ENCODE assay signal across 10 mouse cellular contexts in genomic region chr8:84765629-84766028, GRCm38 (mm10). TPM values are rescaled to one million over a fixed set of nuclear protein-coding genes. Genes with fewer than 3 reads are reported as not detected.
DNase-seq lines count a peak whose midpoint lies in the region; ATAC-seq and TF ChIP-seq lines count a peak whose summit lies in the region.
"Had no signal": no experiment of that assay in that cellular context is flagged by ENCODE, and none has a peak within 500 bp of the region (broad histone marks: within the 10 kb centered on the region; RNA-seq: fewer than 3 reads in every experiment).

No protein-coding gene starts in this region.

- no peak overlapping the region for H3K4me2 ChIP-seq in liver, embryonic 12.5 days
- peak overlapping the region; percentile 31; the same call in 1 of the 2 replicates for H3K4me2 ChIP-seq in forebrain, embryonic 11.5 days (ENCODE audit: low read depth, low read length, severe bottlenecking)
- H3K4me2 ChIP-seq in hindbrain, embryonic 14.5 days (replicated peaks) = peak overlapping the region; percentile 29
- peak overlapping the region; percentile 42 for H3K4me2 ChIP-seq in neural tube, embryonic 15.5 days

- no peak overlapping the region for H3K9ac ChIP-seq in liver, adult 2 months (ENCODE audit: low read depth, low read length)
- no peak overlapping the region for H3K9ac ChIP-seq in liver, embryonic 12.5 days
- H3K9ac ChIP-seq in forebrain, embryonic 11.5 days (ENCODE audit: low read length) = peak overlapping the region; percentile 13; the same call in 1 of the 2 replicates
- H3K9ac ChIP-seq in hindbrain, embryonic 14.5 days = peak overlapping the region; percentile 28; the same call in 1 of the 2 replicates
- peak overlapping the region; percentile 21; the same call in 1 of the 2 replicates for H3K9ac ChIP-seq in neural tube, embryonic 15.5 days (replicated peaks)
- H3K9ac ChIP-seq: liver, embryonic 14.5 days had no signal

- no peaks in the 10 kb centered on the region for H3K27me3 ChIP-seq in liver, adult 2 months (ENCODE audit: control insufficient read depth, insufficient read depth, low read length)
- H3K27me3 ChIP-seq in liver, embryonic 12.5 days (replicated peaks) = peaks cover 97% of the 10 kb centered on the region
- peaks cover 48% of the 10 kb centered on the region for H3K27me3 ChIP-seq in forebrain, embryonic 11.5 days (ENCODE audit: control insufficient read depth, insufficient read depth, low read length)
- peaks cover 69% of the 10 kb centered on the region for H3K27me3 ChIP-seq in hindbrain, embryonic 14.5 days (ENCODE audit: control insufficient read depth, insufficient read depth, low read length)
- peaks cover 62% of the 10 kb centered on the region for H3K27me3 ChIP-seq in neural tube, embryonic 15.5 days (replicated peaks)

- H3K27ac ChIP-seq in liver, adult 2 months (replicated peaks; ENCODE audit: insufficient read depth, low read depth, low read length) = peak overlapping the region; percentile 26
- H3K27ac ChIP-seq in liver, embryonic 12.5 days = no peak overlapping the region
- H3K27ac ChIP-seq in forebrain, embryonic 11.5 days (ENCODE audit: low read depth, low read length) = no peak overlapping the region; the same call in 1 of the 2 replicates
- peak overlapping the region; percentile 18; the same call in 1 of the 2 replicates for H3K27ac ChIP-seq in hindbrain, embryonic 14.5 days
- peak overlapping the region; percentile 60 for H3K27ac ChIP-seq in neural tube, embryonic 15.5 days (replicated peaks)
- H3K27ac ChIP-seq: liver, embryonic 14.5 days had no signal

- TF ChIP-seq POLR2A in liver, adult 2 months (IDR thresholded peaks at IDR 0.05; ENCODE audit: extremely low read depth, insufficient read depth, low read length) = no peak

- H3K9me3 ChIP-seq in liver, embryonic 12.5 days (replicated peaks) = no peaks in the 10 kb centered on the region
- H3K9me3 ChIP-seq in forebrain, embryonic 11.5 days (ENCODE audit: control insufficient read depth, low read length) = no peaks in the 10 kb centered on the region
- H3K9me3 ChIP-seq in hindbrain, embryonic 14.5 days (ENCODE audit: control insufficient read depth, low read length) = no peaks in the 10 kb centered on the region
- H3K9me3 ChIP-seq in neural tube, embryonic 15.5 days (replicated peaks) = no peaks in the 10 kb centered on the region

- 36% methylated on average over 10 of the region's 10 CpGs for WGBS in liver, adult 2 months
- 59% methylated on average over 10 of the region's 10 CpGs for WGBS in liver, embryonic 12.5 days (ENCODE audit: insufficient replicate concordance)
- WGBS in forebrain, embryonic 11.5 days = 11% methylated on average over 10 of the region's 10 CpGs
- WGBS in hindbrain, embryonic 14.5 days = 7% methylated on average over 10 of the region's 10 CpGs
- 13% methylated on average over 10 of the region's 10 CpGs for WGBS in neural tube, embryonic 15.5 days

- H3K36me3 ChIP-seq in liver, adult 2 months (ENCODE audit: control insufficient read depth, insufficient read depth, low read length) = no peaks in the 10 kb centered on the region
- H3K36me3 ChIP-seq in liver, embryonic 12.5 days = no peaks in the 10 kb centered on the region
- H3K36me3 ChIP-seq in forebrain, embryonic 11.5 days (ENCODE audit: control insufficient read depth, insufficient read depth, low read length) = no peaks in the 10 kb centered on the region
- no peaks in the 10 kb centered on the region for H3K36me3 ChIP-seq in hindbrain, embryonic 14.5 days (replicated peaks; ENCODE audit: control insufficient read depth, insufficient read depth)
- H3K36me3 ChIP-seq in neural tube, embryonic 15.5 days = no peaks in the 10 kb centered on the region

- peaks cover 43% of the 10 kb centered on the region for H3K79me2 ChIP-seq in liver, adult 2 months (ENCODE audit: control insufficient read depth, insufficient read depth, low read length)

- peaks cover 23% of the 10 kb centered on the region for H3K4me1 ChIP-seq in liver, adult 2 months (ENCODE audit: control insufficient read depth, insufficient read depth, low read length)
- no peaks in the 10 kb centered on the region; the same call in 1 of the 2 replicates for H3K4me1 ChIP-seq in liver, embryonic 12.5 days
- H3K4me1 ChIP-seq in forebrain, embryonic 11.5 days (replicated peaks; ENCODE audit: control insufficient read depth, insufficient read depth, low read length) = peaks cover 18% of the 10 kb centered on the region
- H3K4me1 ChIP-seq in hindbrain, embryonic 14.5 days (replicated peaks; ENCODE audit: control insufficient read depth, insufficient read depth, low read length) = peaks cover 30% of the 10 kb centered on the region
- H3K4me1 ChIP-seq in neural tube, embryonic 15.5 days = peaks cover 53% of the 10 kb centered on the region

- no peak overlapping the region for H3K4me3 ChIP-seq in liver, adult 2 months (ENCODE audit: insufficient read depth, low read depth, low read length)
- no peak overlapping the region for H3K4me3 ChIP-seq in liver, embryonic 12.5 days
- no peak overlapping the region for H3K4me3 ChIP-seq in forebrain, embryonic 11.5 days (ENCODE audit: low read depth, low read length)
- no peak overlapping the region for H3K4me3 ChIP-seq in hindbrain, embryonic 14.5 days (replicated peaks; ENCODE audit: low read length)
- H3K4me3 ChIP-seq in neural tube, embryonic 15.5 days (replicated peaks) = no peak overlapping the region

- no peak for TF ChIP-seq CTCF in liver, adult 2 months (IDR thresholded peaks at IDR 0.05; ENCODE audit: low read depth, low read length)

- ATAC-seq in liver, embryonic 12.5 days = no peak
- no peak for ATAC-seq in forebrain, embryonic 11.5 days (replicated peaks; ENCODE audit: low FRiP score)
- no peak for ATAC-seq in hindbrain, embryonic 14.5 days (ENCODE audit: low FRiP score)
- no peak for ATAC-seq in neural tube, embryonic 15.5 days (ENCODE audit: low FRiP score)

- peak; percentile 49 for DNase-seq in liver, adult 2 months (ENCODE audit: extremely low read depth, low read depth, low spot score)
- DNase-seq in forebrain, embryonic 11.5 days (ENCODE audit: low spot score) = peak; percentile 57
- DNase-seq in hindbrain, embryonic 14.5 days (ENCODE audit: low spot score) = no peak
- no peak for DNase-seq in thymus, postnatal 4 days
- no peak for DNase-seq in kidney, postnatal 10 days
- DNase-seq: kidney, adult 18-20 months had no signal

RNA-seq across cellular contexts. Expression of gene Nfix, which starts 34.5 kb away (rescaled TPM):
- 20.7 and 27.5 TPM in 2 replicates for total RNA-seq in liver, adult 2 months (2014; rRNA removed)
- polyA plus RNA-seq in liver, adult 2 months (2012; rRNA removed) = 32.9 and 34.4 TPM in 2 replicates
- 2.8 and 2.9 TPM in 2 replicates for polyA plus RNA-seq in liver, embryonic 12.5 days (2016; fragmentation: Nextera tagmentation; extraction: Ambion mirVana)
- 7.7 and 8.9 TPM in 2 replicates for polyA plus RNA-seq in forebrain, embryonic 11.5 days (2014; fragmentation: Nextera tagmentation; extraction: Ambion mirVana)
- polyA plus RNA-seq in hindbrain, embryonic 14.5 days (2014; fragmentation: Nextera tagmentation; extraction: Ambion mirVana) = 78.8 and 82.4 TPM in 2 replicates
- polyA plus RNA-seq in neural tube, embryonic 15.5 days (2015; fragmentation: Nextera tagmentation; extraction: Ambion mirVana) = 60.3 and 70.5 TPM in 2 replicates

RNA-seq across cellular contexts. Expression of gene G430095P16Rik, which starts 42.8 kb away (rescaled TPM):
- not detected in 2 replicates for total RNA-seq in liver, adult 2 months (2014; rRNA removed)
- 0.19 TPM in 1 of 2 replicates, not detected in the other for polyA plus RNA-seq in liver, adult 2 months (2012; rRNA removed)
- polyA plus RNA-seq in liver, embryonic 12.5 days (2016; fragmentation: Nextera tagmentation; extraction: Ambion mirVana) = 11.0 and 12.0 TPM in 2 replicates
- 3.0 and 3.1 TPM in 2 replicates for polyA plus RNA-seq in forebrain, embryonic 11.5 days (2014; fragmentation: Nextera tagmentation; extraction: Ambion mirVana)
- 0.55 and 0.71 TPM in 2 replicates for polyA plus RNA-seq in hindbrain, embryonic 14.5 days (2014; fragmentation: Nextera tagmentation; extraction: Ambion mirVana)
- 1.4 and 1.8 TPM in 2 replicates for polyA plus RNA-seq in neural tube, embryonic 15.5 days (2015; fragmentation: Nextera tagmentation; extraction: Ambion mirVana)
- total RNA-seq: layer of hippocampus, postnatal 36 days had no signal

RNA-seq across cellular contexts. Expression of gene Dand5, which starts 57.0 kb away (rescaled TPM):
- 0.94 and 1.8 TPM in 2 replicates for total RNA-seq in liver, adult 2 months (2014; rRNA removed)
- polyA plus RNA-seq in liver, adult 2 months (2012; rRNA removed) = 2.0 and 2.6 TPM in 2 replicates
- polyA plus RNA-seq in liver, embryonic 12.5 days (2016; fragmentation: Nextera tagmentation; extraction: Ambion mirVana) = 3.4 and 4.3 TPM in 2 replicates
- 5.5 and 6.4 TPM in 2 replicates for polyA plus RNA-seq in forebrain, embryonic 11.5 days (2014; fragmentation: Nextera tagmentation; extraction: Ambion mirVana)
- polyA plus RNA-seq in hindbrain, embryonic 14.5 days (2014; fragmentation: Nextera tagmentation; extraction: Ambion mirVana) = 13.5 and 14.6 TPM in 2 replicates
- 15.7 and 17.2 TPM in 2 replicates for polyA plus RNA-seq in neural tube, embryonic 15.5 days (2015; fragmentation: Nextera tagmentation; extraction: Ambion mirVana)

Comparison
In these comparisons a context has a peak if more than half of its experiments do, and no peak if none do; other contexts are left out.
1. H3K27ac ChIP-seq: peak in liver, adult 2 months (single experiment), hindbrain, embryonic 14.5 days (single experiment) and neural tube, embryonic 15.5 days (single experiment); none in liver, embryonic 12.5 days (single experiment) and forebrain, embryonic 11.5 days (single experiment).
2. DNase-seq: peak in liver, adult 2 months (single experiment) and forebrain, embryonic 11.5 days (single experiment); none in hindbrain, embryonic 14.5 days (single experiment), thymus, postnatal 4 days (single experiment) and kidney, postnatal 10 days (single experiment).
3. H3K9ac ChIP-seq: peak in forebrain, embryonic 11.5 days (single experiment), hindbrain, embryonic 14.5 days (single experiment) and neural tube, embryonic 15.5 days (single experiment); none in liver, adult 2 months (single experiment) and liver, embryonic 12.5 days (single experiment).